In the genomic region with DNA sequence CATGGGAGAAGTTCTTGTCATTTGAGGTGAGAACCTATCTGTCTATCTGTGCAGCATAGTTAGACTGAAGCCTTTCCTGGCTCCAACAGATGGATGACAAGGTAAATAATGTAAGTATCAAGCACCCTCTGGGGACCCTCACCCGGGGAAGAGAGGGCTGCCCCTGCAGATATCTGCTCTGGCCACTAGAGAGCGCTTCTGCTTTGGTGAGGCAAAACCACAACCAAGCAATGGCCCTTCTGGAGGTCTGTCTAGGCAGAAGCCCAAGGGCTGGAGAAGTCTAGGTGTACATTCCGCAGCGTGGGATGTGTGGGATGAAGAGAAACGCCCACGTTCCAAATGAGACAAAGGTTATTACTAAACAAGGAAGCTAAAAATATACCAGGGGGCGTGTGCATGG, we compare ENCODE assay signal across 14 mouse cellular contexts. TPM values are rescaled to one million over a fixed set of nuclear protein-coding genes. Genes with fewer than 3 reads are reported as not detected.
A peak's percentile ranks its signal among the peaks of the same experiment; 100 is the strongest.
DNase-seq lines count a peak whose midpoint lies in the region; ATAC-seq and TF ChIP-seq lines count a peak whose summit lies in the region.
"Had no signal": no experiment of that assay in that cellular context is flagged by ENCODE, and none has a peak within 500 bp of the region (broad histone marks: within the 10 kb centered on the region; RNA-seq: fewer than 3 reads in every experiment).

No protein-coding gene starts in this region.

- no peak for ATAC-seq in forebrain, postnatal 0 days
- no peak for ATAC-seq in forebrain, embryonic 11.5 days (replicated peaks; ENCODE audit: low FRiP score)
- no peak for ATAC-seq in liver, embryonic 14.5 days (ENCODE audit: insufficient read depth)
- no peak for ATAC-seq in liver, embryonic 11.5 days (replicated peaks; ENCODE audit: low FRiP score)
- ATAC-seq: forebrain, embryonic 13.5 days had no signal

- H3K4me3 ChIP-seq in forebrain, postnatal 0 days (ENCODE audit: low read depth, low read length), result no peak overlapping the region
- H3K4me3 ChIP-seq in forebrain, embryonic 11.5 days (ENCODE audit: low read depth, low read length), result no peak overlapping the region
- H3K4me3 ChIP-seq in liver, embryonic 14.5 days (ENCODE audit: insufficient read depth in 1 of 2, low read depth in 2 of 2, low read length in 2 of 2), result no peak overlapping the region
- H3K4me3 ChIP-seq in liver, embryonic 11.5 days (ENCODE audit: low read depth, low read length), result no peak overlapping the region
- no peak overlapping the region for H3K4me3 ChIP-seq in bone marrow, adult 2 months (replicated peaks; ENCODE audit: control insufficient read depth, low read depth, low read length)
- H3K4me3 ChIP-seq: forebrain, embryonic 13.5 days; heart, embryonic 13.5 days; limb, embryonic 12.5 days; midbrain, embryonic 12.5 days had no signal

- no peak overlapping the region for H3K9ac ChIP-seq in forebrain, postnatal 0 days
- H3K9ac ChIP-seq in forebrain, embryonic 11.5 days (ENCODE audit: low read length), result no peak overlapping the region
- H3K9ac ChIP-seq in liver, embryonic 14.5 days (replicated peaks), result no peak overlapping the region
- no peak overlapping the region for H3K9ac ChIP-seq in liver, embryonic 11.5 days (ENCODE audit: low read depth, low read length)
- H3K9ac ChIP-seq: forebrain, embryonic 13.5 days; heart, embryonic 13.5 days; limb, embryonic 12.5 days; midbrain, embryonic 12.5 days had no signal

- no peaks in the 10 kb centered on the region for H3K9me3 ChIP-seq in forebrain, postnatal 0 days (ENCODE audit: low read length)
- no peaks in the 10 kb centered on the region for H3K9me3 ChIP-seq in forebrain, embryonic 11.5 days (ENCODE audit: control insufficient read depth, low read length)
- no peaks in the 10 kb centered on the region for H3K9me3 ChIP-seq in liver, embryonic 14.5 days (ENCODE audit: control insufficient read depth, low read length)
- peaks cover 2% of the 10 kb centered on the region; the same call in 1 of the 2 replicates for H3K9me3 ChIP-seq in liver, embryonic 11.5 days (ENCODE audit: control insufficient read depth, low read length)

- no peak overlapping the region for H3K27ac ChIP-seq in forebrain, postnatal 0 days (ENCODE audit: low read depth, low read length)
- H3K27ac ChIP-seq in forebrain, embryonic 11.5 days (ENCODE audit: low read depth, low read length), result no peak overlapping the region
- H3K27ac ChIP-seq in liver, embryonic 14.5 days, result no peak overlapping the region
- H3K27ac ChIP-seq in liver, embryonic 11.5 days (ENCODE audit: low read depth, low read length), result no peak overlapping the region
- no peak overlapping the region for H3K27ac ChIP-seq in bone marrow, adult 2 months (ENCODE audit: control insufficient read depth, insufficient read depth, low read depth, low read length, poor library complexity)
- H3K27ac ChIP-seq: forebrain, embryonic 13.5 days; heart, embryonic 13.5 days; limb, embryonic 12.5 days; midbrain, embryonic 12.5 days had no signal

- H3K36me3 ChIP-seq in forebrain, postnatal 0 days (ENCODE audit: insufficient read depth), result no peaks in the 10 kb centered on the region
- no peaks in the 10 kb centered on the region for H3K36me3 ChIP-seq in forebrain, embryonic 11.5 days (ENCODE audit: control insufficient read depth, insufficient read depth, low read length)
- no peaks in the 10 kb centered on the region for H3K36me3 ChIP-seq in liver, embryonic 14.5 days (replicated peaks; ENCODE audit: control insufficient read depth, insufficient read depth, low read depth)
- H3K36me3 ChIP-seq in liver, embryonic 11.5 days (ENCODE audit: control insufficient read depth, insufficient read depth, low read length), result no peaks in the 10 kb centered on the region
- H3K36me3 ChIP-seq in splenic B cell, adult 2 months (ENCODE audit: control insufficient read depth, insufficient read depth, low read length, poor library complexity, severe bottlenecking), result no peaks in the 10 kb centered on the region
- H3K36me3 ChIP-seq: heart, embryonic 13.5 days; limb, embryonic 12.5 days; midbrain, embryonic 12.5 days had no signal

- H3K4me1 ChIP-seq in forebrain, postnatal 0 days (ENCODE audit: insufficient read depth), result no peaks in the 10 kb centered on the region
- H3K4me1 ChIP-seq in forebrain, embryonic 11.5 days (replicated peaks; ENCODE audit: control insufficient read depth, insufficient read depth, low read length), result no peaks in the 10 kb centered on the region
- peaks cover 0 to under 1% of the 10 kb centered on the region in 2 experiments; a peak in 1 of 4 replicates for H3K4me1 ChIP-seq in liver, embryonic 14.5 days (replicated peaks; ENCODE audit: control insufficient read depth in 2 of 2, insufficient read depth in 2 of 2, low read length in 1 of 2)
- no peaks in the 10 kb centered on the region for H3K4me1 ChIP-seq in liver, embryonic 11.5 days (replicated peaks; ENCODE audit: control insufficient read depth, insufficient read depth, low read length)
- H3K4me1 ChIP-seq in bone marrow, adult 2 months (ENCODE audit: control insufficient read depth, insufficient read depth, low read length), result no peaks in the 10 kb centered on the region
- H3K4me1 ChIP-seq: forebrain, embryonic 13.5 days; heart, embryonic 13.5 days; limb, embryonic 12.5 days; midbrain, embryonic 12.5 days had no signal

- no peaks in the 10 kb centered on the region for H3K27me3 ChIP-seq in forebrain, postnatal 0 days (ENCODE audit: insufficient read depth, low read length)
- H3K27me3 ChIP-seq in forebrain, embryonic 11.5 days (ENCODE audit: control insufficient read depth, insufficient read depth, low read length), result no peaks in the 10 kb centered on the region
- no peaks in the 10 kb centered on the region for H3K27me3 ChIP-seq in liver, embryonic 14.5 days (ENCODE audit: control insufficient read depth, insufficient read depth, low read length)
- no peaks in the 10 kb centered on the region for H3K27me3 ChIP-seq in liver, embryonic 11.5 days (replicated peaks; ENCODE audit: control insufficient read depth, insufficient read depth, low read length)
- no peaks in the 10 kb centered on the region for H3K27me3 ChIP-seq in splenic B cell, adult 2 months (ENCODE audit: control insufficient read depth, insufficient read depth, low read length, poor library complexity, severe bottlenecking)
- H3K27me3 ChIP-seq: forebrain, embryonic 13.5 days; heart, embryonic 13.5 days; limb, embryonic 12.5 days; midbrain, embryonic 12.5 days had no signal

- DNase-seq in forebrain, postnatal 0 days, result no peak
- no peak for DNase-seq in forebrain, embryonic 11.5 days (ENCODE audit: low spot score)
- DNase-seq in liver, embryonic 14.5 days (ENCODE audit: low read depth in 3 of 3, low spot score in 3 of 3), result no peak
- DNase-seq in liver, embryonic 11.5 days (ENCODE audit: low spot score), result no peak
- DNase-seq in splenic B cell, adult 2 months (ENCODE audit: low read depth, low spot score), result peak; percentile 8
- no peak for DNase-seq in spleen, postnatal 4 days (ENCODE audit: low spot score in 2 of 2)
- DNase-seq in left cerebral cortex, adult 18-20 months (ENCODE audit: low spot score in 2 of 2), result no peak
- DNase-seq: cerebellum, postnatal 36 days; kidney, adult 11 months had no signal

- TF ChIP-seq CTCF in forebrain, postnatal 0 days (IDR thresholded peaks at IDR 0.05; ENCODE audit: low read depth), result peak; percentile 29; the same call in 1 of the 2 replicates
- peak; percentile 65 for TF ChIP-seq CTCF in liver, embryonic 14.5 days (IDR thresholded peaks at IDR 0.05; ENCODE audit: low read depth)
- peak; percentile 39; the same call in 1 of the 2 replicates for TF ChIP-seq CTCF in bone marrow, adult 2 months (IDR thresholded peaks at IDR 0.05; ENCODE audit: control insufficient read depth, insufficient read depth, low read length)

- no peak for TF ChIP-seq POLR2A in bone marrow, adult 2 months (IDR thresholded peaks at IDR 0.05; ENCODE audit: borderline replicate concordance, control insufficient read depth, low read depth, low read length)

- no peak overlapping the region for H3K4me2 ChIP-seq in forebrain, postnatal 0 days (ENCODE audit: low read depth)
- H3K4me2 ChIP-seq in forebrain, embryonic 11.5 days (ENCODE audit: low read depth, low read length, severe bottlenecking), result no peak overlapping the region
- no peak overlapping the region for H3K4me2 ChIP-seq in liver, embryonic 14.5 days (ENCODE audit: low read depth)
- no peak overlapping the region for H3K4me2 ChIP-seq in liver, embryonic 11.5 days
- H3K4me2 ChIP-seq: forebrain, embryonic 13.5 days; heart, embryonic 13.5 days; limb, embryonic 12.5 days; midbrain, embryonic 12.5 days had no signal

- WGBS in forebrain, postnatal 0 days, result 65% methylated on average over 7 of the region's 7 CpGs
- 66% methylated on average over 7 of the region's 7 CpGs for WGBS in forebrain, embryonic 11.5 days
- 42% methylated on average over 7 of the region's 7 CpGs for WGBS in liver, embryonic 14.5 days (ENCODE audit: insufficient replicate concordance)
- WGBS in liver, embryonic 11.5 days, result 49% methylated on average over 7 of the region's 7 CpGs
- WGBS in bone marrow, adult 2 months, result 42% methylated on average over 7 of the region's 7 CpGs

- TF ChIP-seq EP300 in liver, embryonic 14.5 days (IDR thresholded peaks at IDR 0.05; ENCODE audit: low read depth), result no peak

RNA-seq across cellular contexts. Expression of a gene that starts 9.8 kb away (rescaled TPM):
- 15.8 and 23.3 TPM in 2 replicates for total RNA-seq in forebrain, postnatal 0 days (2014; rRNA removed)
- polyA plus RNA-seq in forebrain, postnatal 0 days (2015; fragmentation: Nextera tagmentation; extraction: Ambion mirVana), result 7.6 and 18.7 TPM in 2 replicates
- 44.9 and 48.9 TPM in 2 replicates for polyA plus RNA-seq in forebrain, embryonic 11.5 days (2014; fragmentation: Nextera tagmentation; extraction: Ambion mirVana)
- 16.2 and 21.1 TPM in 2 replicates for polyA plus RNA-seq in liver, embryonic 14.5 days (2012; rRNA removed)
- polyA plus RNA-seq in liver, embryonic 14.5 days (2014; fragmentation: Nextera tagmentation; extraction: Ambion mirVana), result 24.5 and 27.9 TPM in 2 replicates
- polyA plus RNA-seq in liver, embryonic 11.5 days (2014; fragmentation: Nextera tagmentation; extraction: Ambion mirVana), result 55.1 and 58.4 TPM in 2 replicates
- 41.5 and 76.2 TPM in 2 replicates for polyA plus RNA-seq in bone marrow, adult 2 months (2011; ENCODE audit: insufficient read depth, insufficient read length, low replicate concordance, missing spikeins)
- 100 to 1,000 TPM; 153 to 185 TPM for total RNA-seq in left cerebral cortex, adult 18-20 months (2021)
